Mouse (Mus musculus) left cerebral cortex, postnatal 36 days (tissue): ENCODE measurements around the gene Upf3a. TPM values are rescaled to one million over a fixed set of nuclear protein-coding genes. Genes with fewer than 3 reads are reported as not detected.
"Not testable (repeated sequence)": the region's sequence is repeated elsewhere in the genome, so short reads cannot be mapped to it uniquely, and the experiment has no call there.

ENCODE experiments used
- DNase-seq, 2 experiments: peaks; one replicate each; pipeline ENCODE4 v3.0.0; 2021 to 2022; ENCODE audit warnings: low spot score in 2 of 2, mixed read lengths in 1 of 2
- intact Hi-C: fragments of 180-260 bp; cut with DNase I; formaldehyde crosslinking; loops from one replicate; pipeline ENCODE4 v1.15.1; 2025
- total RNA-seq, 2 experiments: library from RNA; stranded (reverse); gene quantifications; 2 replicates each; pipeline ENCODE4 v1.2.3; 2021

Upf3a gene
- total RNA-seq, 2 experiments from 2014 or later = 35.6 TPM

DNA sequence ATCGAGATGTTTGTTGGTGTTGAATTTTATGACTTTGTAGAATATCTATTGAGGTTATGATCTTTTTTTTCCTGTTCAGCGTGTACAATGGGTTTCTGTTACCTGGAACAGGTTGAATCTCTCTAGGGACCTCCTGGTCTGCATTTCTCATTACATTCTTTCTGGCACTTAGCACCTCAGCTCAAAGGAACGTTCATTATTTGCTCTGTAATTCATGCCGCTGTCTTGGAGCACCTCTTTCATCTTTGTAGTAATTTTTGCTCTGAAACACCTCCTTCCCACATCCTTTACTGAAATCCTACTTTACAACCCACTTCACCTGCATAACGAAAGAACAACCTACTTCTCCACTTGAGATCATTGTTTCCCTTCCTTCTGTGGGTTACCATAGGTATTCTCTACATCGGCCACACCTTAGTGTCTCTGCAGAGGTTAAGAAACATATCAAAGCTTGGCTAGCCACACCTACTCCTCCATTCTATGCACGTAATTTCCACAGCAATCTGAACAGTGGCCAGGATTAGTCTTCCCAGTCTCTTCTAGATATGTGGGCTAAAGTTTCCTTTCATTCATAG lies 43.3 kb downstream of the Upf3a start:
- no peak for DNase-seq
- intact Hi-C loops = no loop called here

DNA sequence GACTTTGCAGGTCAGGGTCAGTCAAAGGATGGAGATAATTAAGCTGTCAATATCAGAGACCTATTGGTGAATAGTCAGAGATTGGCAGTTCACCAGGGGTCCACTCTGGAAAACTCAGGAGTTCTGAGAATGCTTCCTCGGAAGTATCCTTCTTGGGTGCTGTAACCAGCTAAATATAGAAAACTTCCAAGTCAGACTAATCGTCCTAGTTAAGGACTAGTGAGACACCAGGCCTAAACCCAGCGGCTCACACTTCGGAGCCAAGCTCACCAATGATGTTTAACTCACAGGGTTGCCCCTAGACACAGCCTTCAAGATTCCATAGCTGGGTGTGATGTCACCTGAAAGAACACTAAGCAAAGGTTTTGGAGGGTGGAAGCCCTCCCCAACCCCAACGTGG lies 52.9 kb downstream of the Upf3a start, which contains the start of gene AF366264:
TSS of gene AF366264 (minus strand) at position 101 of the 400 bp plus-strand sequence.
- DNase-seq, intact Hi-C loops: not testable (repeated sequence)

- intact Hi-C loops, DNase-seq: not testable (repeated sequence)
These were observed 57.9 kb downstream of the Upf3a start for GRCm38 (mm10) chr8:13843286-13843685.

Other genes with a start within 250 kb of the Upf3a start
- not detected for gene 1700029H14Rik, start 223.2 kb upstream of the Upf3a start, total RNA-seq
- 10 to 100 TPM; 57.0 to 62.5 TPM for gene Rasa3, start 108.0 kb upstream of the Upf3a start, total RNA-seq
- 1 to 10 TPM in 1 of 2 experiments, under 1 TPM in 1; 0.84 to 1.5 TPM for gene Cfap97d2, start 79.7 kb upstream of the Upf3a start, total RNA-seq
- gene Cdc16, start 27.9 kb upstream of the Upf3a start, total RNA-seq = 10 to 100 TPM; 48.7 to 49.5 TPM
- not detected for gene AF366264, start 52.8 kb downstream of the Upf3a start, total RNA-seq
- gene Champ1, start 84.0 kb downstream of the Upf3a start, total RNA-seq = 10 to 100 TPM; 27.4 to 29.7 TPM
- 10 to 100 TPM; 32.6 to 35.6 TPM for gene Coprs, start 104.7 kb downstream of the Upf3a start, total RNA-seq